Mouse (Mus musculus): Measurements from ENCODE around the gene Mpi. TPM values are rescaled to one million over a fixed set of nuclear protein-coding genes. Genes with fewer than 3 reads are reported as not detected.
A peak's percentile ranks its signal among the peaks of the same experiment; 100 is the strongest.

Mpi gene
- polyA plus RNA-seq, 1 experiment: 73.3 TPM

GRCm38 (mm10) chr9:57541312-57541711 lies 11.3 kb downstream of the Mpi start:
- peak; percentile 75 for DNase-seq (ENCODE audit: low read depth)

DNA sequence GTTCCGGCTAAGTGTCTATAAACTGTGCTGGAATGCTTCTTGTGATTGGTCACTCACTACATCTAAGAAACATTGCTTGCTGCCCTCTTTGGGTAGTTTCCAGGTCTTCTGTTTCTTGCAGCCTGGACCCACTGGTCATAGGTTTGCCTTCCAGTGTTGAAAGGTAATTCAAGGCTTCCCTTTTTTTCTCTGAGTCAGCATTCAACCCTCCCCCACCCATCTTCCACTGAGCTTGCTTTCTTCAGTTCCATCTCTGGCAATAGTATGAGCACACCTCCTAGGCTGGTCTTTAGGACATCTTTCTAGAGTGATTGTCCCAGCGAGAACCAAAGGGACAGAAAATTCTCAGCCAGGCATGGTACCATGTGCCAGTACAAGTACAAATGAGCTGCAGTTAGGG lies 13.0 kb downstream of the Mpi start:
- no peak for TF ChIP-seq POLR2A (IDR thresholded peaks at IDR 0.05; ENCODE audit: borderline replicate concordance, extremely low read depth, insufficient read depth, insufficient read length, poor library complexity, severe bottlenecking)
- no peak for TF ChIP-seq CTCF (IDR thresholded peaks at IDR 0.05; ENCODE audit: borderline replicate concordance, extremely low read depth, insufficient read depth, insufficient read length)
- DNase-seq (ENCODE audit: low read depth): no peak

More at GRCm38 (mm10) chr9:57541312-57541711, 11.3 kb downstream of the Mpi start:
- TF ChIP-seq POLR2A (IDR thresholded peaks at IDR 0.05; ENCODE audit: borderline replicate concordance, extremely low read depth, insufficient read depth, insufficient read length, poor library complexity, severe bottlenecking): no peak
- TF ChIP-seq CTCF (IDR thresholded peaks at IDR 0.05; ENCODE audit: borderline replicate concordance, extremely low read depth, insufficient read depth, insufficient read length): peak; percentile 50; the same call in 1 of the 2 replicates

DNA sequence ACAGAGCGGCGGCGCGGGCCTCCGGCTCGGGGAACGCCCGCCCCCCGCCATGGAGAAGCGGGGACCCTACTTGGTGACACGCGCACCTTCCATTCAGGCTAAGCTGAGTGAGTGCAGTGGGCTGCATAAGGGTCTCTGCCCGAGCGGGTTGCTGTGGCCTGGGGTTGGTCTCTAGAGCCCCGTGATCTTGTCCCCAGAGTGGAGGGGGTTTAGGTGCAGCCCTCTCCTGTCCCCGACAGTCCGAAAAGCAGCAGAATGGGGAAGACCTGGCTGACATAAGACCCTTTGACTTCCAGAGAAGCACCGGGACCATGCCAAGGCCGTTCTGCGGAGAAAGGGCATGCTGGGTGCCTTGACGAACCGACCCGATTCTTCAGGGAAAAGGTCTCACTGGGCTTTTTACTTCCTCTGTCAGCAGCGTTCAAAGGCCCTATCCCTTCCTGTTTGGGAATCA lies 14.8 kb downstream of the Mpi start:
- DNase-seq (ENCODE audit: low read depth): no peak
- TF ChIP-seq POLR2A (IDR thresholded peaks at IDR 0.05; ENCODE audit: borderline replicate concordance, extremely low read depth, insufficient read depth, insufficient read length, poor library complexity, severe bottlenecking): no peak
- no peak for TF ChIP-seq CTCF (IDR thresholded peaks at IDR 0.05; ENCODE audit: borderline replicate concordance, extremely low read depth, insufficient read depth, insufficient read length)

- peak; percentile 94 for DNase-seq (ENCODE audit: low read depth)
- no peak for TF ChIP-seq CTCF (IDR thresholded peaks at IDR 0.05; ENCODE audit: borderline replicate concordance, extremely low read depth, insufficient read depth, insufficient read length)
- TF ChIP-seq POLR2A (IDR thresholded peaks at IDR 0.05; ENCODE audit: borderline replicate concordance, extremely low read depth, insufficient read depth, insufficient read length, poor library complexity, severe bottlenecking): peak; percentile 65; the same call in 1 of the 2 replicates
These were observed 15.4 kb downstream of the Mpi start, which contains the start of gene Fam219b for GRCm38 (mm10) chr9:57537044-57537727. Gene Fam219b, plus strand, starts transcription at chr9:57537528.

GRCm38 (mm10) chr9:57536362-57536761 lies 16.2 kb downstream of the Mpi start:
- DNase-seq (ENCODE audit: low read depth): no peak
- TF ChIP-seq POLR2A (IDR thresholded peaks at IDR 0.05; ENCODE audit: borderline replicate concordance, extremely low read depth, insufficient read depth, insufficient read length, poor library complexity, severe bottlenecking): no peak
- no peak for TF ChIP-seq CTCF (IDR thresholded peaks at IDR 0.05; ENCODE audit: borderline replicate concordance, extremely low read depth, insufficient read depth, insufficient read length)

- TF ChIP-seq POLR2A (IDR thresholded peaks at IDR 0.05; ENCODE audit: borderline replicate concordance, extremely low read depth, insufficient read depth, insufficient read length, poor library complexity, severe bottlenecking): no peak
- no peak for TF ChIP-seq CTCF (IDR thresholded peaks at IDR 0.05; ENCODE audit: borderline replicate concordance, extremely low read depth, insufficient read depth, insufficient read length)
- no peak for DNase-seq (ENCODE audit: low read depth)
These were observed 20.6 kb downstream of the Mpi start for GRCm38 (mm10) chr9:57531946-57532345.

GRCm38 (mm10) chr9:57526435-57526834 lies 26.1 kb downstream of the Mpi start:
- TF ChIP-seq POLR2A (IDR thresholded peaks at IDR 0.05; ENCODE audit: borderline replicate concordance, extremely low read depth, insufficient read depth, insufficient read length, poor library complexity, severe bottlenecking): no peak
- no peak for TF ChIP-seq CTCF (IDR thresholded peaks at IDR 0.05; ENCODE audit: borderline replicate concordance, extremely low read depth, insufficient read depth, insufficient read length)
- DNase-seq (ENCODE audit: low read depth): no peak

DNA sequence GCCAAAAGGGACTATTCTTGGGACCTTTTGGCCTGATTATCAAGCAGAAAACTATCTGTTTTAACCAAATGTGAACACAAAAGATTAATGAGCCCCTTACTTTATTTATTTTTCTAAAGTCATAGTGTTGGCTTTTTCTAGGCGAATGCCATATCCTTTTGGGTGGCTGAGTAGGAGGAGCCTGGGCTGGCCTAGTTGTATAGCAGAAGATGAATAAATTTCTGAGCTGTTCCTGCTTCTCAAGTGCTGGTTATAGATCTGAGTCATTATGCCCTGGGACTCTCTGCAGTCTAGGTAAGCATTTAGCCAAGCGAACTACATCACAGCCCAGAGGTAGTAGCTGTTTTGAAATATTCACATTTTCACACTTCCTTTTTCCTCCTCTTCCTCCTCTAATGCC lies 27.0 kb downstream of the Mpi start:
- DNase-seq (ENCODE audit: low read depth): no peak
- TF ChIP-seq CTCF (IDR thresholded peaks at IDR 0.05; ENCODE audit: borderline replicate concordance, extremely low read depth, insufficient read depth, insufficient read length) (no peak), POLR2A (IDR thresholded peaks at IDR 0.05; ENCODE audit: borderline replicate concordance, extremely low read depth, insufficient read depth, insufficient read length, poor library complexity, severe bottlenecking) (no peak)

DNA sequence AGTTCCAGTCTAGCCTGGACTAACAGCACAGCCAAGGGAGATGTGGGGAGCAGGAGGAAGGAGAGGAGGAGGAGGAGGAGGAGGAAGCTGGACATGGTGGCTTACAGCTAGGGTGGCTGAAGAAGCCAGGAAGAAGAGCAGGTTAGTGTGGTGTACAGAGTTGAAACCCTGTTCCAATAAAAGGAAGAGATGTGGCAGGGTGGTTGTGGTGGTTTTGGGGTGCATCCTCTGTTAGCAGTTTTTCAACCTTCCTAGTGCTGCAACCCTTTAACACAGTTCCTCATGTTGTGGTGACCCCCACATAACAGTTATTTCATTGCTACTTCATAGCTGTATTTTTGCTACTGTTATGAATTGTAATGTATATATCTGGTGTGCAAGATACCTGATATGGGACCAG lies 28.1 kb downstream of the Mpi start:
- TF ChIP-seq POLR2A (IDR thresholded peaks at IDR 0.05; ENCODE audit: borderline replicate concordance, extremely low read depth, insufficient read depth, insufficient read length, poor library complexity, severe bottlenecking): no peak
- TF ChIP-seq CTCF (IDR thresholded peaks at IDR 0.05; ENCODE audit: borderline replicate concordance, extremely low read depth, insufficient read depth, insufficient read length): no peak
- DNase-seq (ENCODE audit: low read depth): no peak

DNA sequence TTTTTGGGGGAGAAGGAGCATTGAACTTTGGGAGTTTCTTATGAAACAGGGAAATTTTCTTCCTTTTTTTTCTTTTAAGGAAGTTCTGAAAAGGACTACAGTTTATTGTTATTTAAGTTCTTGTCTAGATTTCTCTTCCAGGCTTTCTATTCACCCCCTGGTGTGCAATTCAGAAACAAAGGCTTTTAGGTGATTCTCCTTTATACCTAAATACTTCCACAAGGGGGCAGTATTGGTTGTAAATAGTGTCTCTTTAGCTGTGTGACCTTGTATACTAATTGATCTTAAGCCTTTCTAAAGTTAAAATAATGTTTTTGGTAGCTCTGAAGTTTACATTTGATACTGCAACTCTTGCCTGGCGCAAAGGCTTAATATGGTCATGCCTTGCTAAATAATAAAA lies 28.8 kb downstream of the Mpi start:
- peak; percentile 79 for DNase-seq (ENCODE audit: low read depth)
- no peak for TF ChIP-seq POLR2A (IDR thresholded peaks at IDR 0.05; ENCODE audit: borderline replicate concordance, extremely low read depth, insufficient read depth, insufficient read length, poor library complexity, severe bottlenecking)
- no peak for TF ChIP-seq CTCF (IDR thresholded peaks at IDR 0.05; ENCODE audit: borderline replicate concordance, extremely low read depth, insufficient read depth, insufficient read length)

- no peak for DNase-seq (ENCODE audit: low read depth)
- TF ChIP-seq POLR2A (IDR thresholded peaks at IDR 0.05; ENCODE audit: borderline replicate concordance, extremely low read depth, insufficient read depth, insufficient read length, poor library complexity, severe bottlenecking) (no peak), CTCF (IDR thresholded peaks at IDR 0.05; ENCODE audit: borderline replicate concordance, extremely low read depth, insufficient read depth, insufficient read length) (no peak)
These were observed 29.7 kb downstream of the Mpi start for GRCm38 (mm10) chr9:57522861-57523246.
